Mouse (Mus musculus) hematopoietic stem cell, adult 5-6 weeks (primary cell): ENCODE measurements around the gene Eya4. TPM values are rescaled to one million over a fixed set of nuclear protein-coding genes. Genes with fewer than 3 reads are reported as not detected.

ENCODE experiments used
- ATAC-seq, 2 experiments: fragments of 125-278 bp in 1 of 2; replicated peaks in 1 of 2; 2 replicates each; pipeline ENCODE4 v1.8.0; 2016 to 2017; ENCODE audit warnings: inconsistent platforms in 2 of 2, mild to moderate bottlenecking in 2 of 2, moderate number of reproducible peaks in 2 of 2, low read depth in 1 of 2, moderate TSS enrichment in 1 of 2; ENCODE audit not compliant: low FRiP score in 2 of 2, poor library complexity in 2 of 2, severe bottlenecking in 2 of 2, insufficient read depth in 1 of 2, low TSS enrichment in 1 of 2
- total RNA-seq: library from RNA; stranded (forward); fragments of 172-1452, 232-1000 nt; gene quantifications from 2 replicates; pipeline ENCODE4 v1.2.3, GENCODE M21; 2017

Gene Eya4
- total RNA-seq, 1 experiment from 2014 or later: 0.40 TPM

- ATAC-seq: no peak
These were observed 168.8 kb downstream of the Eya4 start for GRCm38 (mm10) chr10:23181572-23182493.

DNA sequence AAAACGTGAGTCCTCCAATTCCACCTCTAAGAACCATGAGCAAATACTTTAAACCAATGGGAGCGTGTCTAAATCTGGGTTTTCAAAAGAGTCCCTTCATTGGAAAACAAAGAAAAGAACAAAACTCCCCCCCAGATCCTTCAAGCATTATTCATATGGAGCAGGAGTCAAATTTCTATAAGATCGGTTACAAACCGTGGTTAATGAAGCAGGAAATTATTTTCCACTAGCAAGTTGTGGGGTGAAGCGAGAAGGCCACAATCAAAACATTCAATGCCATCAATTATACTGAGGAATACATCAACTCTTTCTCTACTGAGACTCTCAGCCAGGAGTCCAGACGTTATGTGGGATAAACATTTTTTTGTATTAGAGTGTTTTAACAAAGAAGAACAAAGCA, 171.3 kb downstream of the Eya4 start:
- ATAC-seq: no peak

DNA sequence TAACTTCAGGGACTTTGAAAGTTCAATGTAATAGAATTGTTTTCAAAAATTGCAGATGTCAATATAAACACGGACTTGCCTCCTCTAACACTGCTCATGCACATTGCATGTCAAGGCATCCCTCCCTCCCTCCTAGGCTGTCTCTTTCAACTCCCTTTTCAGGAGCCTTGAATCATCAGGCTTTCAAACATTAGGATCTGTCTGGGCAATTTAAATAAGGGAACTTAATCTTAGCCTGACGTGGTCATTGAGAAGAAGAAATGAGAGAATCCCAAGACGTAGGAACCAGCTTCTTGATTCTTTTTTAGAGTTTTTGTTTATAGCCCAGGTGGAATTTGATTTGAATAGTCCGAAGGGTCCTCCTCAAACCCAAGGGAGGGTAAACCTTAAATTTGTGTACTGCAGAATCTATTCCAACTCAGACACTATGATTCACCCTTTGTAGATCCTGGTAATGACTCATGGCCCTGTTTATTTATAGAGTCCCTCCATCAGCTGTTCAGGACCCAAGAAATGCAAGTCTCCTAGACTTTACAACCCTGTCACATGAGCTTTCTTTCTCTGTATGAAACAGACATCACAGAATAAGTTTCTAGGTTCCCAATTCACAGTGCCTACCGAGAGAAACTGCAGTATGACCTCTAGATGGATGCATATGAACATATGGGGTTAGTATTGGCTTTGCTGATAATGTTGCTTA, 173.1 kb downstream of the Eya4 start:
- ATAC-seq: no peak

GRCm38 (mm10) chr10:23176666-23177346, 173.8 kb downstream of the Eya4 start:
- ATAC-seq: peak in 1 of 2 experiments; percentile 39; a peak in 2 of 4 replicates

DNA sequence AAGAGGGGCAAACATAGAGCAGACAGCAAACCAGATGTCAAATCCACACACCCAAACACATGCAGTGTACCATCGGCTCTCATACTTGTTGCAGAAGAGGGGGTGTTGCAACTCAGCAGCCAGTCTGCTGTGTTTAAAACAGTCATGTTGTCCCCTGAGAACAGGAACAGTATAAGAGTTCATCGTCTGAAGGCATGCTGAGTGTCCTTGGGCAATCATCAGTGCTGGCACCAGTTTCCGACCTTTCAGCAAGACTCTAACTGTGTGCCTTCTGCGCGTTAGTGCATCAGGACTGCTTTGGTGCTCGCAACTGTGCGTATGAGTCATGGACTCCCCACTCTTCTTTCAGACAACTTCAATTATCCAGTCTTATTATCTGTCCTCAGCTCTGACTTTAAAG, 179.0 kb downstream of the Eya4 start:
- ATAC-seq: no peak

GRCm38 (mm10) chr10:23165089-23165642, 185.4 kb downstream of the Eya4 start:
- no peak for ATAC-seq

GRCm38 (mm10) chr10:23159844-23160243, 190.7 kb downstream of the Eya4 start:
- ATAC-seq: no peak

- ATAC-seq: no peak
These were observed 191.4 kb downstream of the Eya4 start for GRCm38 (mm10) chr10:23159138-23159537.

GRCm38 (mm10) chr10:23156866-23157625, 193.5 kb downstream of the Eya4 start:
- ATAC-seq: no peak

DNA sequence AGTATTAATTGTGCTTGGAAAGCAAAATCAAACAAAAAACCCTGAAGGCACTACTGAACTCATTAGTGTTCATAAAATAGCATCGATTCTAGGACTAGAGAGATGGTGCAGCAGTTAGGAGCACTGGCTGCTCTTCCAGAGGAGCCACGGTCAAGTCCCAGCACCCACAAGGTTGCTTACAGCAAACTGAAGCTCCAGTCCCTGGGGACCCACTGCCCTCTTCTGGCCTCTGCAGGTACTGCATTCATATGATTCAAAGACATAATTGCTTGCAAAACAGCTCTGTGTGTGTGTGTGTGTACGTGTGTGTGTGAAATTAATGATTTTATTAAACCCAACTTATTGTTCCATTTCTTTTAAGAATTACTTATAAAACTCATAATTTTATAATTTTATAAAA, 200.2 kb downstream of the Eya4 start:
- no peak for ATAC-seq

GRCm38 (mm10) chr10:23144616-23145015, 206.0 kb downstream of the Eya4 start:
- no peak for ATAC-seq

DNA sequence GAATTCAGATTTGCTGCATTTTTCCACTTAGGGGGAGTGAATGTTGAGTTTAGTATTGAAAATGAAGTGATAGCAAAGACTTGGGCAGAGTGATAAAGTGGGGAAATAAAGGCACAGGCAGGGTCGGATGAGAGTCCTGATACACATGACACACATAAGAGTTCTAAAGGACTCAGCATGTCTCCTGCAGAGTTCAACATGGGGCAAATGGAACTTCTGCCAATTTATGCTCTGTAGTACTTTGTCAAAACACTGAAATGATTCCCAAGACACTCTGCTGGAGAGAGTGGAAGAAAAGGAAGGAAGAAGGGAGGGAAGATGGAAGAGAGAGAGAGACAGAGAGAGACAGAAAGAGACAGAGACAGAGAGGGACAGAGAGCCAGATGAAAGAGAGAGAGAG, 222.6 kb downstream of the Eya4 start:
- no peak for ATAC-seq

DNA sequence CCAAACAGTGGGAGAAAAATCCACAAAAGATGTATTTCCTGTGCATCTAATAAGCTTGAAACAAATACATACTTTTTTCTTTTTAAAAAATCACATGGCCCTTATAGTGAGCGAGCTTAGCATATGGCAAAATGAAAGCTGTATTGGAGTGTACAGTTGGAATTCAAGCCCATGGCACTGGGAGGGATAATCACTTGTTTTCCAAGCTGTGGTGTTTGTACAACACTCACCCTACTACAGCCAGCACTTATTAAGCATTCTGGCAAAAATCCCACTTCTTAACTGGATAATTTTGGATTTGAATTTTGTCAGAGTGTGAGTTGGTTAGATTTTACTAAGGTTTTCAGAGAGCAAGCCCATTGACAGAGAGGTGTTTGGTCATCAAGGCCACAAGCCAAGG, 223.4 kb downstream of the Eya4 start:
- no peak for ATAC-seq

- ATAC-seq: no peak
These were observed 224.1 kb downstream of the Eya4 start for GRCm38 (mm10) chr10:23126529-23126928.

DNA sequence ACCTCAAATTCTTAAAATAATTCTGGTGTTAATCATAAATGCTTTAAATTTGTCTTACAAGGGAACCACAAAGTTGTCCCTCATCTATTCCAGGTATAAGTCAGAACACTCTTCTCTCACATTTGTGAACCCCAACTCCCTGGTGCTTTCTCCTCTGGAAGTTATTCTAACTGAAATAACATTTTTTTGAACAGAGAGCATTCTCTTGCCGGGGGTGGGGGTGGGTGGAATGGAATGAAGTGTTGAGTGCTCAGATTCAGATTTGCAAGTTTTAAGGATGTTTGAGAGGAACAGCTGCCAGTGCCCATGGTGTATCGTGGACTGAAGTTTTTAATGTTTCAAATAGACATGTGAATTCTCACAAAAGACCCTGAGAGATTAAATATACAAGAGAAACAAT, 230.1 kb downstream of the Eya4 start:
- no peak for ATAC-seq

DNA sequence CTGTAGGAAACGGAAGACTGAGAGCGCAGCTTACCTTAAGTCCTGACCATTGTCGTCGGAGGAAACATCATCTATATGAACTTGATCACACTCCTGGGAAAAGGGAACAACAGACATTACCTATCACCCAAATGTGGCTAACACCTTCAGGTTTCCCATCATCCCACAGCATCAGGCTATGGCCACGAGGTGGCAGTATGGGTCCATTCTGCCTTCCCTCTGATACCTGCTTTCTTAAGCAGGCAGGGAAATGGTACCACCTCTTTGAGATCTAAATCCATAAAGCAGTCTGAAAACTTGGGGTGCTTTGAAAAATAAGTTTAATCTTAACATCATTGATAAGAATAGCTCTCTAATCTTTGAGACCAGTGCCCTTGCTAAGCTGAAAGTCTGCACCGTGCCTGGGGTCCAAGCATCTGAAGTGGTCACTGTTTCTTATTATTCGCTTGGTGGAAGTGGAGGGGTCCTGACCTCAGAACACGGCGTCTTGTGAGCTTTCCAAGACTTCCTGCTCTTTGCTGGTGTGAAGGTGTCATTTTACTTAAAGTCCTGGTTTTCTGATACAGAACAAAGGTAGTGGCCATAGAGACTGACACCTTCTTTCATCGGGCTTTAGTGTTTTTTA, 233.7 kb downstream of the Eya4 start:
- peak; percentile 71 to 86 for ATAC-seq

- no peak for ATAC-seq
These were observed 234.5 kb downstream of the Eya4 start for GRCm38 (mm10) chr10:23116063-23116462.
